Mouse (Mus musculus) retina, embryonic 14.5 days (tissue): Measurements from ENCODE around the gene Fbxw8.

ENCODE experiments used
- DNase-seq: peaks from one replicate; pipeline ENCODE4 v3.0.0-alpha.2; 2015; ENCODE audit warnings: low spot score

Gene Fbxw8

GRCm38 (mm10) chr5:118154839-118155564 is at the start of gene Fbxw8:
TSS of gene Fbxw8 (minus strand) at chr5:118155464.
- DNase-seq, result peak; percentile 94

DNA sequence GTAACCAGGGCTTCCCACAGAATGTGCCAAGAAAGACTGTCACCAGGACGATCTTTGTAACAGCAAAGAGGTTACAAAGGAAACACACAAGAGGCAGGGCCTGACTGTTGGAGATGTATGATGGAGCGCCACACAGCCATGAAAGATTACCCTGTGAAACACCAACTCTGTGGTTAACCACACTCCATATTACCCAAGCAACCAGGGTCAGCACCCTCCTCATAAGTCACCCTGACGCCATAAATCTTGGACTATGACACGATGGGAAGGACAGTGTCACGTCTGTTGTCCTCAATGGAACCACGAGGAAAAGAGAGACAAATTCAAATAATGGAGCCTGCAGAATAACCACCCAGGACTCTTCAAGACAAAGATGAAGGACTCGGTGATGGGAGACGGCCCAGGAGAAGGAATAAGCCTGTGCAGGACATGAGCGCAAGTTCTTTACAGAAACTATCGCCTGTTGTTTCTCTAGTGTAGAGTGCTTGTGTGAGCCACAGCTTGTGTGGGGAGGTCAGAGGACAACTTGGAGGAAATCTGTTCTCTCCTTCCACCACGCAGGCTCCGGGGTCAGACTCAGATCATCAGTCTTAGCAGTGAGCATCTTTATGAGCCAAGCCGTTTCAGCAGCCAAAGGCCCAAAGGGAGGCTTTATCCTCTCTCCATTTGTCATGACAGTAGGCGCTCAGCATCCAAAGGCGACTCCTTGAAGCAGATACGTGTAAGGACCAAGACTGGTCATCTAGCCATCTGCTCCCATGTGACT is 49.6 kb upstream of the Fbxw8 start:
- no peak for DNase-seq

DNA sequence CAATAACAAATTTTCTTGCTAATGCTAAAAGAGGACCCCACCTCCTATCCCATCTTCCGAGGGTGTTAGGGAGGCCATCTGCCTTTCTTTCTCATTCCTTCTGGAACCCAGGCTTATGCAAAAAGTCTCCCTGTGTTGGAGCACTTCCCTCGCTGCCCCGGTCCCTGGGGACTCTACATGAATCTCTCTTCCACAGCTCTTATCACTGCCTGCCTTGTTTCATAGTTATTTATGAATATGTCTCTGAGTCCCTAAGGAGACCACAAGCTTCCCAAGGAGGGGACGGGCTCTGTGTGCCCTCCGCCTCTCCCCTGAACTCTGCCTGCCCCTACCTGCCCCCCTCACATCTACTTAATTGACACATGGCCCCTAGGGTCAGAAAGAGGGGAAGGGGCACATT is 44.4 kb upstream of the Fbxw8 start:
- no peak for DNase-seq

DNA sequence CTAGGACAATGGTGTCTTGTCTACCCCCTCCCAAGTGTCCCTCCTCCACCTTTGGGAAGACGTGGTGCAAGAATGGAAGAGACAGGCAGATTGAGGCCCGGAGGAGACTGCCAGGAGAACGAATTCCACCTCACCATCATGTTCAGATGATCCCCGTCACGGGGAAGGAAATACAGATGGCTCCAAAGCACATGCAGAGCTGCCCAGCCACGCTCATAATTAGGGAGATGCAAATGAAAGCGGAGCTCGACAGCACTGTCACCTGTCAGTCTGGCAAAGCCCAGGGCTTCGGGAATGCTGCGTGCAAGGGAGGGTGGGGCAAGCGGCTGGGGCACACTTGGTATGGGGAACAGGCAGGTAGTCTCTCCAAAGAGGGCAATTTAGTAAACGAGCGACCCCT is 42.2 kb upstream of the Fbxw8 start:
- DNase-seq, result no peak

DNA sequence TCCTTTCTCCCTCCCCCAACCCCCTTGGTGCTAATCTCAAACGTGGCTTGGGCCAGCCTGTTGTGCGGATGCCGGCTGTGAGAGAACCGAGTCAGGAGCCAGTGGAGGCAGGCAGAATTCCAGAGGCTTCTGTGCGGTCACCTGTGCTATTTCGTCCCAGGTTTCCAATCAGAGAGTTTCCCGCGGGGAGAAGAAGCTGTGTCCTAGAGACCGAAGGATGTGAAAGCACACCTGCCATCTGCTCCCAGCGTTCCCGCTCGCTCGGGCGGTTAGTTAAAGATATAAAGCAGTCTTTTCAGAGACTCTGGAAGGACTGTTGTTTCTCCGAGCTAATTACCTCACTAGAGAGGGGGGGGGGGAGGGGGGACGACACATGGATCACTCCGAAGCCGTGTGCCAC is 37.0 kb upstream of the Fbxw8 start:
- peak; percentile 39 for DNase-seq

- no peak for DNase-seq
Observed at GRCm38 (mm10) chr5:118190491-118190890, 35.2 kb upstream of the Fbxw8 start.

GRCm38 (mm10) chr5:118188356-118188755 is 33.1 kb upstream of the Fbxw8 start:
- DNase-seq, result no peak

- DNase-seq, result no peak
Observed at GRCm38 (mm10) chr5:118186903-118187633, 31.8 kb upstream of the Fbxw8 start.

DNA sequence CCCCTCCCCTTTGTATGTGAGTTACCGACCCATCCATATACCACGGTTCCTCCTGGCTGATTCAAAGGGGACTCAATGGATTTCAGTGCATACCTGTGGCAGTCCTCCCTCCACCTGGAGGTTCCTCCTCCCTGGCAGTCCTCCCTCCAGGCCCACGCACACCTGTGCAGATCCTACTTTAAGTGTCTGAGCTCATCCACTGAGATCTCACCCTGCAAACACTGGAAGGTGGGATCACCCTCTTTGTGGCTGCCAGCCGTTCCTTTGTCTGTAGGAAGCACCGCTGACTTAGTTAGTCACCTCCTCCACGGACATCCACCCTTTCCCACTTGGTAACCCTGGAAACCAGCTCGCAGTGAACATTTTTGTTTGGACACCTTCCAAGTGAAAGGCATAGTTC is 22.4 kb upstream of the Fbxw8 start:
- no peak for DNase-seq

GRCm38 (mm10) chr5:118175137-118175536 is 19.9 kb upstream of the Fbxw8 start:
- no peak for DNase-seq

GRCm38 (mm10) chr5:118174310-118175009 is 19.2 kb upstream of the Fbxw8 start:
- peak; percentile 49 for DNase-seq

DNA sequence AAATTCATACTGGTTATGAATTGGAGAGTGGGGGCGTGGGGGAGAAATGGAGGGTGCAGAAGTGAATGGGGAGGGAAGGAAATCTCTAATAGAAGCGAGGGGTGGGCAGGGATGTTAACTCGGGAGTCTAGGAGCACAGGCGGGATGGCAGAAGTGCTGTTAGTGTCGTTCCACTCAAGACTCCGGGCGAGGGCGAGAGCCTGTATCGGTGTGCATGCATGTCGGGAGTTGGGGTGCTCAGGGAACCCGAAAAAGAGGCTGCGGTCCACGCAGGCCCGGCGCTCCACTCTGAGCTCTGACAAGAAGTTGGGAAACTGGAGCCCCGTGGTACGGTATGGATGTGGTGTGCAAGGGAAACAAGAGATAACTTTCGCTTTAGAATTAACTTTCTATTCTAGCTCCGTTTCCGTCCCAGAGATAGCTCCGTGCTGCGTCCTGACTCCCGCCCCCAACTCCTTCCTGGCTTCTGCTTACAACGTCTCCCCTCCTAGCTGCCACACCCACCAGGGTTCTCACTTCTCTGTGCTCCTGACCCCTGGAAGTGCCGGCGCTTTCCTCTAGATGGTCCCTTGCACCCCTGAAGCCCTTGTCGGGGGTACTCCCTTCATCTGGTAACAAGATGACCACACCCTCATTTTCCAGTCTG is 16.9 kb upstream of the Fbxw8 start:
- no peak for DNase-seq

- no peak for DNase-seq
Observed at GRCm38 (mm10) chr5:118171665-118172064, 16.4 kb upstream of the Fbxw8 start.

GRCm38 (mm10) chr5:118170888-118171529 is 15.7 kb upstream of the Fbxw8 start:
- DNase-seq, result peak; percentile 43

DNA sequence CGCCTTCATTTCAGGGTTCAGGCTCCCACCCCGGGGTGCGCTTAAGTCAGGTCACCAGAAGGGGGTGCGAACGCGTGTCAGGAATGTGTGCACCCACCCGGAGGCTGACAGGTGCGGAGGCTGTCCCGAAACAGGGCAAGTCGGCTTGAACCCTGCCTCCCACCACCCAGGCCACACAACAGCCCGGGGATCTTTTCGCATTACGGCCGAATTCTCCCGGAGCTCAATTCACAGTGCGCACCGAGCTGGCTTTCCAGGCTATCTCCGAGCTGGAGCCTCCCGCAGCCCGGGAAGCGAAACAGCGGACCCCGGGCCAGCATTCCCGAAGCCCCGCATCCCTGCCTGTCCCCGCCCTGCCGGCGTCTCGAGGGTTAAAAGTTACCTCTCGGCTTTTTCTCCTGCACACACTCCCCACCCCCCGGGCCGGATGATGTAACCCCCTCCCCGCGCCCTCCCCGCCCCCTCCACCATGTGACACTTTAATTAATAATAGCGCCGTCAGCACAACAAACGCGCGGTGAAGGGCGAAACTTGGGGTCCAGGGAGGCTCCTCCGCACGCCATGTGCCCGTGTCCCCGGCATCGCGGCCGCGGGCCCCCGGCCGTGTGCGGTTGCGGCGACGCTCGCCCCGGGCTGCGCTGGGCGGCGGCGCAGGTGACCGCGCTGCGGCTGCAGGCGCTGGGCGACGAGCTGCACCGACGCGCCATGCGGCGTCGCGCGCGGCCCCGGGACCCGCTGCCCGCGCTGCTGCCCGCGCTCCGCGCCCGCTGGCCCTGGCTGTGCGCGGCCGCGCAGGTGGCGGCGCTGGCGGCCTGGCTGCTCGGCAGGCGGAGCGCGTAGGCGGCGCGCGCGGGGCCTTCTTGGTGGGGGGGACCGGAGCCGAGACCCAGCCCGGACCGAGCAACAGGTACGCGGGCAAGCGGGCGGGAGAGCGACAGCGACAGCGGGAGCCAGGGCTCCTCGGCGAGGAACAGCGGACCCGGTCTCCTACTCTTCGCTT is 14.3 kb upstream of the Fbxw8 start:
- DNase-seq, result peak; percentile 59

GRCm38 (mm10) chr5:118167561-118167995 is 12.3 kb upstream of the Fbxw8 start:
- no peak for DNase-seq

GRCm38 (mm10) chr5:118165462-118165861 is 10.2 kb upstream of the Fbxw8 start:
- DNase-seq, result no peak

- DNase-seq, result no peak
Observed at GRCm38 (mm10) chr5:118164581-118164980, 9.3 kb upstream of the Fbxw8 start, which contains the start of gene Hrk. TSS of gene Hrk (plus strand) at chr5:118164648.

DNA sequence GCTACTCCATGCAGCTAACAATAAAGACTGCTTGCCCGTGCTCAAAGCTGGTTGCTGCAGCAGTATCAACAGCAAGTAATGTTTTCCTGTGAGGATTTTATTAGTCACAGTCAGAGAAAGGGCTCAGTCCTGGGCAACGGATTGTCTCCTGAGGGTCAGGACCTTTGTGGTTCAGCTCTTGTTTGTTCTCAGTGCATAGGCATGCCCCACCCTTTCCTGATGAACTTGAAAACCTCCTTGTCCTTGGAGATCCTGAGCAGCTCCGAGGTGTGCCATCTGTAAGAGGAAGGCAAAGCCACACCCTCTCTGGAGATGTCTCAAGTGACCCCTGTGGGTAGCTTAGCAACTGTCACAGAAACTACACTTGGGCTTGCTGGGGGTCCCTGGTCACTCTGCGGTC is 5.4 kb upstream of the Fbxw8 start:
- no peak for DNase-seq

- DNase-seq, result no peak
Observed at GRCm38 (mm10) chr5:118156976-118157375, 1.7 kb upstream of the Fbxw8 start.
